Mouse (Mus musculus) Patski (cell line): ENCODE measurements around the gene Taf1a. TPM values are rescaled to one million over a fixed set of nuclear protein-coding genes. Genes with fewer than 3 reads are reported as not detected.
A peak's percentile ranks its signal among the peaks of the same experiment; 100 is the strongest.

Source experiments
- ATAC-seq: fragments of 100-300 bp; one replicate; pipeline ENCODE4 v1.8.0; 2021
- CTCF ChIA-PET: fragments of 350-600 bp; sonication (Branson Sonifier 250); formaldehyde crosslinking; loops from one replicate; lab custom pipeline; 2022; ENCODE audit warnings: inconsistent platforms; lab: Charles Lee
- POLR2A ChIA-PET: fragments of 350-600 bp; sonication (Branson Sonifier 250); formaldehyde crosslinking; loops from one replicate; lab custom pipeline; 2022; ENCODE audit warnings: antibody characterized with exemption, inconsistent platforms; lab: Charles Lee
- DNase-seq: peaks from one replicate; pipeline ENCODE4 v3.0.0-alpha.2; 2011; ENCODE audit warnings: low read depth, low spot score
- H3K27me3 ChIP-seq: fragments of 371-371 bp; one replicate; pipeline ENCODE4 v1.5.1; 2021
- CTCF ChIP-seq: fragments of 100-300 bp; IDR thresholded peaks from one replicate; pipeline ENCODE4 v1.5.1; 2021
- in situ Hi-C: fragments of 300-500 bp; cut with MboI; formaldehyde crosslinking; loops from 3 replicates; pipeline ENCODE4 v1.11.1; 2018; ENCODE audit warnings: low pct_unique_long_range_greater_than_20kb, mixed read lengths
- polyA plus RNA-seq: library from polyadenylated mRNA; unstranded; gene quantifications from one replicate; pipeline ENCODE4 v1.2.3, GENCODE M21; 2021

Gene Taf1a
- polyA plus RNA-seq, 1 experiment from 2014 or later = 46.9 TPM

DNA sequence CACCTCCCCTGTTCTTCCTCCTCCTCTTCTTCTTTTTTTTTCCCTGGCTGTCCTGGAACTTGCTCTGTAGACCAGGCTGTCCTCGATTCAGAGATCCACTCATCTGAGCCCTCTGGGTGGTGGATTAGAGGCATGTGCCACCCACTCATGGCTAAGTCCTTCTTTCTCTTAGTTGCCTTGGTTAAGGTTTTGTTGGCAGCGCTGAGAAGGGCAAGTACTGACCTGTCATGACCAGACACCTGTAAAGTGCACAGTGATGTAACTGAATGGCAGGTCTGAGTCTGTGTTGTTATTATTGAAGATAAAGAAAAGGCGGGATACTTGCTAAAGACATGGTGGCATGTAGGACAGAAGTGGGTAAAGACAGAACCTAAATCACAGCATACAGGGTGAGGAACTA lies 14.6 kb downstream of the Taf1a start:
- ATAC-seq (no peak), DNase-seq (no peak)
- no peaks in the 10 kb centered on the region for H3K27me3 ChIP-seq
- POLR2A ChIA-PET = no interaction called here
- in situ Hi-C loops = no loop called here
- CTCF ChIA-PET = no interaction called here
- no peak for TF ChIP-seq CTCF

- no peaks in the 10 kb centered on the region for H3K27me3 ChIP-seq
- in situ Hi-C loops = no loop called here
- TF ChIP-seq CTCF = no peak
- POLR2A ChIA-PET = no interaction called here
- CTCF ChIA-PET = interaction anchor here (1.3 kb wide), 1 partner anchor 22 kb away, joined by 3 read pairs; no protein-coding TSS in a partner anchor
- no peak for DNase-seq
- ATAC-seq = no peak
These were observed 25.4 kb downstream of the Taf1a start for GRCm38 (mm10) chr1:183414081-183414727.

- no peak for TF ChIP-seq CTCF
- DNase-seq (peak; percentile 15), ATAC-seq (no peak)
- CTCF ChIA-PET = no interaction called here
- H3K27me3 ChIP-seq = no peaks in the 10 kb centered on the region
- in situ Hi-C loops = no loop called here
- POLR2A ChIA-PET = no interaction called here
These were observed 29.1 kb downstream of the Taf1a start, which contains the start of gene Hhipl2 for GRCm38 (mm10) chr1:183417873-183418272. Gene Hhipl2 (plus strand): TSS chr1:183418215.

GRCm38 (mm10) chr1:183419741-183420140 lies 31.0 kb downstream of the Taf1a start:
- DNase-seq = no peak
- in situ Hi-C loops = no loop called here
- H3K27me3 ChIP-seq = no peaks in the 10 kb centered on the region
- no peak for ATAC-seq
- ChIA-PET CTCF (interaction anchor here (1.6 kb wide), 1 partner anchor 11 kb away, joined by 3 read pairs; no protein-coding TSS in a partner anchor), POLR2A (no interaction called here)
- TF ChIP-seq CTCF = no peak

- CTCF ChIA-PET = interaction anchor here (1.6 kb wide), 2 partner anchors 10 to 12 kb away, joined by 3 to 4 read pairs; no protein-coding TSS in a partner anchor
- TF ChIP-seq CTCF = no peak
- POLR2A ChIA-PET = no interaction called here
- DNase-seq (no peak), ATAC-seq (no peak)
- in situ Hi-C loops = no loop called here
- no peaks in the 10 kb centered on the region for H3K27me3 ChIP-seq
These were observed 31.5 kb downstream of the Taf1a start for GRCm38 (mm10) chr1:183420296-183420695.

DNA sequence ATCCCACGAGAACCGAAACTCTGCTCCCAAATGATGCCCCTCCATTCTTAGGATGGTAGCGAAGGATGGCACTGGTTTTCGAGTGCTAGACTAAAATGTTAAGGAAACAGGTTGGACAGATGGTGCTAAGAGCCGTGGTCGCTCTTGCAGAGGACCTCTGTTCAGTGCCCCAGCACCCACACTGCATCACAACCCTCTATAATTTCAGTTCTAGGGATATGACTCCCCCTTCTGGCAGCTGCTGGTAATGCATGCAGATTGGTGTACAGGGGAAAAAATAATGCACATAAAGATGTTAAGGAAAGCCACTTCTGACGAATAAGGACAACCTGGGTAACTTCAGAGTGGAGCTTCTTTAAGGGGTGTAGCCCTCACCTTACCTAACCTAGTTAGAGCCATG lies 35.3 kb downstream of the Taf1a start:
- no peak for DNase-seq
- no peak for TF ChIP-seq CTCF
- ATAC-seq = no peak
- in situ Hi-C loops = no loop called here
- ChIA-PET CTCF (no interaction called here), POLR2A (no interaction called here)
- no peaks in the 10 kb centered on the region for H3K27me3 ChIP-seq

DNA sequence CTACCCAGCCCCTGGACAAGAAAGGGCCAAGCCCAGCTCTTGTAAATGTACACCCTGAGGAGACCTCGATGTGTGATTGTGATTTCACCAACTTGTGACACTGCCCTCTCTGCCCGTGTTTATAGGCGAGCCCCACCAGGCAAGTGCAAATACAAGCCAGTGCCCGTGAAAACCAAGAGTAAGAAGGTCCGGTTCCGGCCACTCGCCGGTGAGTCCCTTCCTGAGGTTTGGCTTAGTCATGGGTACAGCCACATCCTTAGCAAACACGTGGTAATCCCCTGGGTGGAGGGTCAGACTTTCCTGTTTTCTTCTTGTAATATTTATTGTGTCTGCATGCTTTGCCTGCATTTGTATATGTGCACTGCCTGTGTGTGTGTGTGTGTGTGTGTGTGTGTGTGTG lies 46.1 kb downstream of the Taf1a start:
- POLR2A ChIA-PET = no interaction called here
- TF ChIP-seq CTCF = no peak
- CTCF ChIA-PET = no interaction called here
- DNase-seq (no peak), ATAC-seq (no peak)
- no peaks in the 10 kb centered on the region for H3K27me3 ChIP-seq
- in situ Hi-C loops = no loop called here

DNA sequence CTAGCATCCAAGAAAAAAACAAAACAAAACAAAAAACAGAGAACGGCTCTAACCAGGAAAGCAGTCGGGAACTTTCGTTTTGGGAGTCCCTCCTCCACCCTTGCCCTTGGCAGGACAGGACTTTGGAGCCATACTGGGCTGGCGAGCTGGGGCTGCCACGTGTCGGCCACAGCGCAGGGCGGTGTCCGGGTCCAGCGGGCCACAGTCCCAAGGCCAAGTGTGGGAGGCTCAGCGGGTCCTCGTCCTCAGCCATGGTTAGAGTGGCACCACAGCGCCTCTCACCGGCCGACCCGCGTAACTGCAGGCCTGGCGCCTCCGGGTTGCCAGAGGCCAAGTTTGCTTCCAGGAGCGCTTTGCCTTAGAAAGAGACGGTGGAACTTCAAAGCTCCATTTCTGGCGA lies 50.3 kb downstream of the Taf1a start:
- POLR2A ChIA-PET = interaction anchor here (1.4 kb wide), 1 partner anchor 594 kb away, joined by 3 read pairs; no protein-coding TSS in a partner anchor
- CTCF ChIA-PET = interaction anchor here (0.7 to 3.6 kb wide), 8 partner anchors 9 to 225 kb away, joined by 3 to 8 read pairs (median 3); no protein-coding TSS in a partner anchor
- no peak for DNase-seq
- H3K27me3 ChIP-seq = no peaks in the 10 kb centered on the region
- in situ Hi-C loops = no loop called here
- TF ChIP-seq CTCF = peak; percentile 97
- ATAC-seq = no peak

DNA sequence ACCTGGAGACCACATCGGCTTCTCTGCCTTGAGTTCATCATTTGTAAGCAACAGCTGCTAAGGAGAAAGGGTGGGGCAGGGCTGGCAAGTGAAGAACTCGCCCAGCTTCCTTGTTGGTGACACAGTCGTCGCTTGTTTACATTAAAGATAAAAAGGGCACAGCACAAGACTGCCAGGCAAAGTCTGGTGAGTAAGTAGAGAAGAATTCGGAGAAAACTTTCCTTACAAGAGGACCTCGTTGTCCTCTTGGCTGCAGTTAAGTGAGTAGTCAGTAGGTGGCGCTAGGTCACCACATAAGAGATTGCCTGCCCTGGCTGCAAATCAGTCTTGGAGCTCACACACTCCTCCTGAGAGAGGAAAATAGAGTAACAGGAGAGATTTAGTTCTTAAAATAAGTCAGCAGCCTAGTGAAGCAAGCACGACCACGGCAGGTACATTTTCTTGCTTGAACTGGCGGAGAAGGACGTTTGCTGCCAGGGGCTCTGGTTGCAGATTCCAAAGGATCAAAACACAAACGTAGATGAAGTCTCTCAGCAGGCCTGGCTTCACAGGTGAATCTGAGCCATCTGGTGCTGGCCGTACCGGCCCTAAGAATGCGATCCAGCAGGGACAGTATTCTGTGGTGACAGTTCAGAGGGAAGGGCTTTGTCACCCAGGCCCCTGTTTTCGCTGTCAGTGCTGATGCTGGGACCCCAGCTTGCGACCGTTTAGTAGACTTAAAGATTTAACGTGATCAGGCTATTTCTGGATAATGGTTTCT lies 53.4 kb downstream of the Taf1a start:
- H3K27me3 ChIP-seq = no peaks in the 10 kb centered on the region
- ChIA-PET CTCF (interaction anchor here (0.9 to 3.6 kb wide), 3 partner anchors 9 to 216 kb away, joined by 3 to 8 read pairs (median 3); no protein-coding TSS in a partner anchor), POLR2A (no interaction called here)
- ATAC-seq = peak; percentile 51
- peak; percentile 60 for DNase-seq
- TF ChIP-seq CTCF = peak; percentile 95
- in situ Hi-C loops = no loop called here

DNA sequence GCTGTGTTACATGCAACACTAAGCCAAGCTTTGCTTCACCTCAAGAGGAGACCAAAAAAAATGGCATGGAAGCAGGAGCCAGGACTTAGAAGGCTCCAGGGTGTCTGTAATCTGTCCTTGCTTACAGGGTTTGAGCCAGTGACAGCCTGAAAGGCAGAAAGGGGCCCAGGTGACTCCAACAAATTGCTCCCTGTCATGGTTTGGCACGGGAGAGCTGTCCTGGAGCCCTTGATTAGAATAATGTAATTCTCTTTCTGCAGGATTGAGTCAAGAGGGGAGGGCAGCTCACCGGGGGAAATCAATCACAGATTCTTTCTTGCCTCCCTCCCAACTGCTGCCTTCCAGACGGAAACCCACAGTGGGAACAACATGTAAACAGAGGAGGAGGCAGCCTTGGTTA lies 64.3 kb downstream of the Taf1a start:
- no peaks in the 10 kb centered on the region for H3K27me3 ChIP-seq
- POLR2A ChIA-PET = interaction anchor here (0.6 kb wide), 1 partner anchor 76 kb away, joined by 4 read pairs; no protein-coding TSS in a partner anchor
- ATAC-seq = no peak

More for the DNA sequence above, 64.3 kb downstream of the Taf1a start:
- DNase-seq = no peak
- in situ Hi-C loops = no loop called here
- CTCF ChIA-PET = no interaction called here
- TF ChIP-seq CTCF = no peak

Other genes with a start within 250 kb of the Taf1a start
- gene Disp1, start 167.5 kb upstream of the Taf1a start, polyA plus RNA-seq = 18.1 TPM
- gene Aida, start 92.4 kb upstream of the Taf1a start, polyA plus RNA-seq = 46.9 TPM
- 58.9 TPM for gene Brox, start 91.7 kb upstream of the Taf1a start, polyA plus RNA-seq
- 192 TPM for gene Mia3, start 19.4 kb upstream of the Taf1a start, polyA plus RNA-seq
- 4.3 TPM for gene Hhipl2, start 29.2 kb downstream of the Taf1a start, polyA plus RNA-seq